Mouse (Mus musculus) embryonic facial prominence, embryonic 13.5 days (tissue): ENCODE results near the gene Slc2a9. TPM values are rescaled to one million over a fixed set of nuclear protein-coding genes. Genes with fewer than 3 reads are reported as not detected.
A peak's percentile ranks its signal among the peaks of the same experiment; 100 is the strongest.
"Not testable (repeated sequence)": the region's sequence is repeated elsewhere in the genome, so short reads cannot be mapped to it uniquely, and the experiment has no call there.

Experiments
- ATAC-seq: fragments of 200-750 bp; cut with Nextera tagmentation; 2 replicates; pipeline ENCODE4 v1.8.0; 2017; ENCODE audit warnings: low read depth; ENCODE audit not compliant: insufficient number of reproducible peaks, insufficient read depth, low FRiP score, low TSS enrichment
- H3K27ac ChIP-seq: fragments of 300-500 bp; sonication (generic); 2 replicates; pipeline ENCODE4 v1.5.1; 2015; ENCODE audit warnings: moderate library complexity, mild to moderate bottlenecking, inconsistent platforms
- H3K27me3 ChIP-seq: fragments of 300-500 bp; sonication (generic); 2 replicates; pipeline ENCODE4 v1.6.1; 2015; ENCODE audit warnings: mild to moderate bottlenecking, inconsistent platforms
- H3K36me3 ChIP-seq: fragments of 300-500 bp; sonication (generic); 2 replicates; pipeline ENCODE4 v1.6.1; 2015; ENCODE audit warnings: mild to moderate bottlenecking, inconsistent platforms
- H3K4me1 ChIP-seq: fragments of 300-500 bp; sonication (generic); 2 replicates; pipeline ENCODE4 v1.6.1; 2015; ENCODE audit warnings: inconsistent platforms
- H3K4me2 ChIP-seq: fragments of 300-500 bp; sonication (generic); 2 replicates; pipeline ENCODE4 v1.6.1; 2015; ENCODE audit warnings: moderate library complexity, mild to moderate bottlenecking, inconsistent platforms
- H3K4me3 ChIP-seq: fragments of 300-500 bp; sonication (generic); 2 replicates; pipeline ENCODE4 v1.5.1; 2015; ENCODE audit warnings: mild to moderate bottlenecking, inconsistent platforms
- H3K9ac ChIP-seq: fragments of 300-500 bp; sonication (generic); 2 replicates; pipeline ENCODE4 v1.6.1; 2015; ENCODE audit warnings: mild to moderate bottlenecking, inconsistent platforms
- H3K9me3 ChIP-seq: fragments of 300-500 bp; sonication (generic); 2 replicates; pipeline ENCODE4 v1.6.1; 2016; ENCODE audit warnings: inconsistent platforms
- WGBS: fragments of 180-500 bp; shearing (Covaris S2); methylation state at CpG from one replicate; pipeline ENCODE4 v1.1.7; 2015; ENCODE audit warnings: mixed read lengths; 5-methylcytosine and 5-hydroxymethylcytosine counted together
- polyA plus RNA-seq: library from polyadenylated mRNA; unstranded; fragments of >200 nt; fragmentation: Nextera tagmentation; extraction: Ambion mirVana; gene quantifications from 2 replicates; pipeline ENCODE4 v1.2.1, GENCODE M21; 2015

The Slc2a9 gene
- polyA plus RNA-seq, 1 experiment from 2014 or later = 0.72 TPM

GRCm38 (mm10) chr5:38480822-38481707 lies 21.9 kb downstream of the Slc2a9 start:
- Histone ChIP-seq H3K27me3 (no peaks in the 10 kb centered on the region), H3K4me3 (no peak overlapping the region), H3K4me2 (no peak overlapping the region), H3K4me1 (peaks cover 19% of the 10 kb centered on the region), H3K9me3 (no peaks in the 10 kb centered on the region), H3K9ac (no peak overlapping the region), H3K27ac (no peak overlapping the region), H3K36me3 (no peaks in the 10 kb centered on the region)
- WGBS = 77% methylated on average over 10 of the region's 10 CpGs
- no peak for ATAC-seq

DNA sequence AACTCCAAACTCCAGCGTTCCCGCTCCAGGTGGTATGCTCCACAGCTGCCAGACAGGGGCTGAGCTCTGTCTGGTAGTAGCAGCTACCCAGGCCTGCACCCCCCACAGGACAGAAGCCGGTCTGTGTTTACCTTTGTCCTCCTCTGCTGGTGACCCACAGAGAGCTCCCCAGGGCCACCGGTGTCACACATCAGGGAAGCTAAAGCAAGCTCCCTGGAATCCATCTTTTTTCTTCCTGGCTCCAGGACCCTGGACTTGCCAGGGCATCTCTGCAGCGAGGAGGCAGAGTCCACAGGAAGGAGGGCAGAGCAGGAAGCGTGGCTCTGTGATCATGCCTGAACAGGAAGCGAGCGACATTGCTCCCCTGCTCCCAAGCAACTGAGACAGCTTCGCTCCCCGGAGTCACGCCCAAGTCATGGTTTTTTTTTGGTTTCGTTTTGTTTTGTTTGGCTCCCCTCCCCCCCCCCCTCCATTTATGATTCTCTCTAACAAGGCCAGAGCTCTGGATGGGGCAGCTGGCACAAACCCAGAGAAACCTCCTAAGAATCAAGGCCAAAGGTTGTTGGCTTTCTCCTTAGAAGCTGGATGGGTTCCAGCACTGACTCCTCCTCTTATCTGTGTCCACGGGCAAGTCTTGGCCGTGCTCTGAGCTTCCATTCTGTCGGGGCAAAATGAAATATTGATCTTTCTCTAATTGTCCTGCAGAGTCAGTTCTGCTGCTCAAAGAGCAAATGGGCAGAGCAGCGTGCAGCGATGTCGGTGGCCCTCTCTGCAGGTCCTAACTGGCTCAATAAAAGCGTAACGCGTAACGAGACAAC lies 22.8 kb downstream of the Slc2a9 start:
- Histone ChIP-seq H3K4me1 (peaks cover 19% of the 10 kb centered on the region), H3K27ac (0 out of 2 replicates have a peak overlapping the region, but pooled peaks have one; percentile 11), H3K9ac (peak overlapping the region; percentile 36; the same call in 1 of the 2 replicates), H3K4me2 (peak overlapping the region; percentile 55), H3K36me3 (no peaks in the 10 kb centered on the region), H3K27me3 (no peaks in the 10 kb centered on the region), H3K9me3 (no peaks in the 10 kb centered on the region), H3K4me3 (peak overlapping the region; percentile 27)
- 25% methylated on average over 22 of the region's 22 CpGs for WGBS
- 0 out of 2 replicates have a peak, but pooled peaks have one; percentile 22 for ATAC-seq

DNA sequence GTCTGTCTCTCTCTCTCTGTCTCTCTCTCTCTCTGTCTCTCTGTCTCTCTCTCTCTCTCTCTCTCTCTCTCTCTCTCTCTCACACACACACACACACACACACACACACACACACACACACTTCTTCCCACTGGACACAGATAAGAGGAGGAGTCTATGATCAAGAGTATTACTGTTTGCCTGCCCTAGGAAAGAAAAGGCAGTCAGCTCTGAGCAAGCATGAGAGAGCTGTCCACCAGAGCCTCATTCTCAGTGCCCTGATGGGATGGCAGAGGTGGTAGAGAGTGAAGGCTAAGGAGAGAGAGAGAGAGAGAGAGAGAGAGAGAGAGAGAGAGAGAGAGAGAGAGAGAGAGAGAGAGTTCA lies 23.4 kb downstream of the Slc2a9 start:
- not testable (repeated sequence) for H3K9me3 ChIP-seq, H3K27ac ChIP-seq, H3K36me3 ChIP-seq, ATAC-seq, H3K27me3 ChIP-seq
- H3K4me2 ChIP-seq = peak overlapping the region; percentile 55
- 0 out of 2 replicates have a peak overlapping the region, but pooled peaks have one; percentile 36 for H3K9ac ChIP-seq
- peak overlapping the region; percentile 27 for H3K4me3 ChIP-seq
- peaks cover 19% of the 10 kb centered on the region for H3K4me1 ChIP-seq

DNA sequence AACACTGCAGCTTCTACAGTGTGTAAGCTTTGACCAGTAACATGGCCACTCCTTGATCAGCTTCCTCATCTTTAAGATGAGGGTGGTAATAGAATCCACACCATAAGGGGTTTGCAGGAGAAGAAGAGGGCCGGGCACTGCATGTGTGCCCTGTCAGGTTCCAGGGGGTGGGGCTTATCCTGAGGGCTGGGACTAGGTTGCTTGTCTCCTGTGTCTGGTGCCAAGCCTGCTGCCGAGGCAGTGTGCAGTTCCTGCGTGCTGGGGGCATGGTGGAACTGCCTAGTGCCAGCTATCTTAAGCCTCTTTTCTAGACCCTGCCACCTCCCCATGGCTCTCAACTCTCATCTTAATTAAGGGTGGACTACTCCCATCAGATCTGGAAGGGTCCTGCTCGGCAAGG lies 23.9 kb downstream of the Slc2a9 start:
- H3K9ac ChIP-seq = no peak overlapping the region
- no peak for ATAC-seq
- H3K27ac ChIP-seq = no peak overlapping the region
- no peaks in the 10 kb centered on the region for H3K36me3 ChIP-seq
- peaks cover 19% of the 10 kb centered on the region for H3K4me1 ChIP-seq
- no peaks in the 10 kb centered on the region for H3K27me3 ChIP-seq
- H3K4me3 ChIP-seq = no peak overlapping the region
- no peak overlapping the region; the same call in 1 of the 2 replicates for H3K4me2 ChIP-seq
- 31% methylated on average over 4 of the region's 4 CpGs for WGBS
- no peaks in the 10 kb centered on the region for H3K9me3 ChIP-seq

DNA sequence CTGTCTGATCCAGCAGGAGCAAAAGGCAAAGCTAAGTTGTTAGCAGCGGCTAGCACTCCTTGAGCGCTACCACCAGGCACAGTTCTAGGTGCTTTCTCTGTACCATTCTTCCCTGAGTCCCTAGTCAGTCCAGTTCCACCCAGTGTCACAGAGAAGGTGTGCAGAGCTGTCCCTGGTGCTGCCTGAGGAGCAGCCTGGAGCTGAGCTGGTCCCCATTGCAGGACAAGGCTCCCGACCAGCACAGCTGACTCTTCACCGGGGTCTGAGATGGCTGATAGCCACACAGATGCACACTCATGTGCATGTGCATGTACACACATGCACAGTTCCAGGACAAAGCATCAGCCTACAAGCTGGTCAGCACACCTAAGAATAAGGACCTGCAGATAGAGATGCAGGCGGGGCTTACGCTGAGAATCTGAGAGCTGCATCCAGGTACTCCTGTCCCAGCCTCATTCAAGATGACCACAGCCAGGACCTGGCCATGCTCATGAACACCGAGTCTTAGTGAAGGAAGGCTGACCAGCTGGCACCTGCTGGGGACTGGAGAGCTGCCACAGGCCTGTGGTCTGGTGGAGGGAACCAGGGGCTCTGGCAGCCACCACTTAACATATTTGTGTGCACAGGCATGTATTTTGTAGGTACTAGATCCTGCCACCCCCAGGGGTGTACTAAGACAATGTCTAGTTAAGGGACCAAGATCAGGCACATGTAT lies 25.1 kb downstream of the Slc2a9 start:
- Histone ChIP-seq H3K27me3 (no peaks in the 10 kb centered on the region), H3K9me3 (no peaks in the 10 kb centered on the region), H3K9ac (no peak overlapping the region), H3K4me1 (peaks cover 19% of the 10 kb centered on the region), H3K36me3 (no peaks in the 10 kb centered on the region), H3K4me2 (no peak overlapping the region), H3K4me3 (no peak overlapping the region), H3K27ac (no peak overlapping the region)
- WGBS = 79% methylated on average over 7 of the region's 7 CpGs
- ATAC-seq = peak; percentile 40; the same call in 1 of the 2 replicates

GRCm38 (mm10) chr5:38476861-38477565 lies 25.9 kb downstream of the Slc2a9 start:
- H3K9me3 ChIP-seq = no peaks in the 10 kb centered on the region
- no peak overlapping the region for H3K27ac ChIP-seq
- H3K4me3 ChIP-seq = no peak overlapping the region
- no peak overlapping the region for H3K4me2 ChIP-seq
- no peak overlapping the region for H3K9ac ChIP-seq
- no peaks in the 10 kb centered on the region for H3K36me3 ChIP-seq
- ATAC-seq = no peak
- H3K4me1 ChIP-seq = peaks cover 16% of the 10 kb centered on the region
- H3K27me3 ChIP-seq = no peaks in the 10 kb centered on the region
- 86% methylated on average over 25 of the region's 25 CpGs for WGBS

- Histone ChIP-seq H3K27ac (no peak overlapping the region), H3K9me3 (no peaks in the 10 kb centered on the region), H3K4me3 (no peak overlapping the region), H3K9ac (no peak overlapping the region), H3K4me1 (0 out of 2 replicates have a peak, but pooled peaks cover 3% of the 10 kb centered on the region), H3K4me2 (no peak overlapping the region), H3K27me3 (no peaks in the 10 kb centered on the region), H3K36me3 (no peaks in the 10 kb centered on the region)
- no peak for ATAC-seq
- WGBS = 66% methylated on average over 6 of the region's 6 CpGs
These were observed 32.1 kb downstream of the Slc2a9 start for GRCm38 (mm10) chr5:38470881-38471280.

GRCm38 (mm10) chr5:38469891-38470578 lies 32.9 kb downstream of the Slc2a9 start:
- 18% methylated on average over 5 of the region's 5 CpGs for WGBS
- no peak; the same call in 1 of the 2 replicates for ATAC-seq
- no peak overlapping the region for H3K4me2 ChIP-seq

DNA sequence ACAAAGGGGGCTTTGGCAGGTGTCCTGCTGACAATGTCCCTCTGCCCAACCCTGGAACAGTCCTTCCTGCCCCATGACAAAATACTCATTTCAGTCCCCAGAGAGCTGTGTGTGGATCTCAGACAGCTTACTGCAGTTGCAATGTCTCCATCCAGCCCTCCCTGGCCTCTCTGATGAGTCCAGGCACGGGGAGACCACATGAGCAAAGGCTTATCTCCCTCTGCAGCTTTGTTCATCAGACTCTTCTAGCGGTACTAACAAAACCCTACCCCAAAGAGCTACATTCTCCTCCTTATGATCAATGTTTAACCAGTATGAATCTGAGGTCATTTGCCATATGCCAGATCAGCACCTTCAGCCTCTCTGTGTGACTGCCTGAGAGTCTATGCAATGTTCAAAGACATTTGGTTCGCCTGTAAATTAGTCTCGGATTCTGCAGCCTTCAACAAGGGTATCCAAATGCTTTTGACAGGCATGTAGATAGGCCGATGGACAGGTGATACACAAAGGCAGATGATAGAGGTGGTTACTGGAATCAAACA lies 36.3 kb downstream of the Slc2a9 start:
- ATAC-seq = no peak

More at GRCm38 (mm10) chr5:38469891-38470578, 32.9 kb downstream of the Slc2a9 start:
- Histone ChIP-seq H3K9me3 (no peaks in the 10 kb centered on the region), H3K27me3 (no peaks in the 10 kb centered on the region), H3K9ac (no peak overlapping the region), H3K4me1 (0 out of 2 replicates have a peak, but pooled peaks cover 3% of the 10 kb centered on the region), H3K4me3 (no peak overlapping the region), H3K36me3 (no peaks in the 10 kb centered on the region), H3K27ac (no peak overlapping the region)

DNA sequence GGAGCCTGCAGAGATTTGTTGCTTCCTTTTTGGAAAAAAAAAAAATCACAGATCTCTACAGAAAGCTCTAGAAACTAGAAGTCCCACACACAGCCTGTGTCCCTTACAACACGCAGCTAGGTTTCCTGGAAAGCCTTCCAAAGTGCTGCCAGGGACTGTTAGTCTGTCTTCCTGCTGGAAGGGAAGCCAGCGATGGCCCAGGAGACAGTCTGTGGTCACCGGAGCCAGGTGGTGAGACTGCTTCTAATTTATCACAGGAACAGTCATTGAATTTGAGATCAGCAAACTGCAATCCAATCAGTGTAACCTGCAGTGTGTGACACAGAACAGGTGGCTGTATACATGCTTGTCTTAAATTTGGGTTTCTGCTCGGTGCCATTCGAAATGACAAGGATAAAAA lies 41.7 kb downstream of the Slc2a9 start:
- Histone ChIP-seq H3K4me3 (no peak overlapping the region), H3K9me3 (no peaks in the 10 kb centered on the region), H3K27ac (no peak overlapping the region), H3K36me3 (no peaks in the 10 kb centered on the region), H3K4me1 (no peaks in the 10 kb centered on the region), H3K9ac (no peak overlapping the region), H3K4me2 (no peak overlapping the region), H3K27me3 (no peaks in the 10 kb centered on the region)
- ATAC-seq = no peak
- 70% methylated on average over 5 of the region's 5 CpGs for WGBS

More for the DNA sequence above, 36.3 kb downstream of the Slc2a9 start:
- 0 out of 2 replicates have a peak, but pooled peaks cover 3% of the 10 kb centered on the region for H3K4me1 ChIP-seq
- H3K27me3 ChIP-seq = no peaks in the 10 kb centered on the region
- H3K4me3 ChIP-seq = no peak overlapping the region
- no peak overlapping the region for H3K4me2 ChIP-seq
- H3K36me3 ChIP-seq = no peaks in the 10 kb centered on the region
- WGBS = 75% methylated on average over 5 of the region's 5 CpGs
- no peak overlapping the region for H3K27ac ChIP-seq
- no peaks in the 10 kb centered on the region for H3K9me3 ChIP-seq
- H3K9ac ChIP-seq = no peak overlapping the region
